Mouse (Mus musculus) small intestine, adult 10 weeks (tissue): Measurements from ENCODE around the gene Appl2. TPM values are rescaled to one million over a fixed set of nuclear protein-coding genes. Genes with fewer than 3 reads are reported as not detected.

Experiments
- polyA plus RNA-seq: library from polyadenylated mRNA; stranded (reverse); fragments of 350-450 nt; fragmentation: Illumina TruSeq; extraction: RNeasy Lipid Tissue Mini Kit (QIAGEN cat#74804); gene quantifications from one replicate; pipeline ENCODE4 v1.2.3, GENCODE M21; 2014; ENCODE audit warnings: low replicate concordance

The Appl2 gene
- 115 TPM for polyA plus RNA-seq

GRCm38 (mm10) chr10:83648131-83649020, at the start of gene Appl2:
TSS of gene Appl2 (minus strand) at chr10:83648738.

Other genes with a start within 250 kb of the Appl2 start
- gene Aldh1l2, start 114.6 kb downstream of the Appl2 start, polyA plus RNA-seq = 1.6 TPM
- gene Washc4, start 105.0 kb downstream of the Appl2 start, polyA plus RNA-seq = 41.2 TPM
- gene 1500009L16Rik, start 74.1 kb upstream of the Appl2 start, polyA plus RNA-seq = 1.8 TPM